In the genomic region with DNA sequence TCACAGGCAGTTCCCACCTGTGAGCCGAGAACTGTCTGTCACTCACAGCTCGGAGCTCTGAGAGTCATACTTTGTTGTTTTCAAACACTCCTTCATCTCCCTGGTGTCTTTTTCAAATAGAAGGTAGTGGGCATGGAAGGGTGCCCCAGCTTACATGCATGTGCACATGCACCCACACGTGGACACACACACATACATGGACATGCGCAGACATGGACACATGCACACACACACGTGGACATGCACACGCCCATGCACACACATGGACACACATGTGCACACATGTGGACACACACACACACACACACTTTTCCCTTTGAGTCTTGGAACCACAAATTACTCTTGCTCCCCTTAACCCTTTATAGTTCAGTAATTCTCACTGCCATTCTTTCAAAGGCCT, we compare ENCODE assay signal across 19 mouse cellular contexts.
"Had no signal": no experiment of that assay in that cellular context is flagged by ENCODE, and none has a peak within 500 bp of the region (broad histone marks: within the 10 kb centered on the region; RNA-seq: fewer than 3 reads in every experiment).

No protein-coding gene starts in this region.

- H3K27me3 ChIP-seq: liver, embryonic 15.5 days; midbrain, embryonic 13.5 days; midbrain, embryonic 15.5 days; neural tube, embryonic 13.5 days; neural tube, embryonic 15.5 days had no signal

- H3K9ac ChIP-seq: liver, embryonic 15.5 days; liver, postnatal 0 days; lung, embryonic 14.5 days; midbrain, embryonic 13.5 days; midbrain, embryonic 15.5 days; neural tube, embryonic 13.5 days; neural tube, embryonic 15.5 days had no signal

- H3K4me3 ChIP-seq: liver, embryonic 15.5 days; midbrain, embryonic 13.5 days; midbrain, embryonic 15.5 days; neural tube, embryonic 13.5 days; neural tube, embryonic 15.5 days had no signal

- DNase-seq: liver, postnatal 0 days; lung, embryonic 14.5 days; lung, postnatal 14 days; lung, postnatal 36 days; retina, postnatal 1 day; right cerebral cortex, adult 18-20 months; right cerebral cortex, postnatal 25 days; right cerebral cortex, postnatal 4 days; spleen, adult 18-20 months; thymus, adult 18-20 months; thymus, postnatal 14 days; thymus, postnatal 36 days had no signal

- H3K4me1 ChIP-seq: midbrain, embryonic 13.5 days had no signal

- H3K9me3 ChIP-seq: liver, embryonic 15.5 days; midbrain, embryonic 13.5 days; midbrain, embryonic 15.5 days; neural tube, embryonic 13.5 days; neural tube, embryonic 15.5 days had no signal

- ATAC-seq: liver, postnatal 0 days; midbrain, embryonic 13.5 days; midbrain, embryonic 15.5 days had no signal

- H3K4me2 ChIP-seq: liver, embryonic 15.5 days; lung, embryonic 14.5 days; midbrain, embryonic 11.5 days; midbrain, embryonic 13.5 days; midbrain, embryonic 15.5 days; neural tube, embryonic 13.5 days; neural tube, embryonic 15.5 days had no signal

- H3K27ac ChIP-seq: liver, embryonic 15.5 days; macrophage; midbrain, embryonic 13.5 days; midbrain, embryonic 15.5 days; neural tube, embryonic 13.5 days; neural tube, embryonic 15.5 days had no signal
